Mouse (Mus musculus): ENCODE data around the gene Gpc6.

Gpc6 gene

DNA sequence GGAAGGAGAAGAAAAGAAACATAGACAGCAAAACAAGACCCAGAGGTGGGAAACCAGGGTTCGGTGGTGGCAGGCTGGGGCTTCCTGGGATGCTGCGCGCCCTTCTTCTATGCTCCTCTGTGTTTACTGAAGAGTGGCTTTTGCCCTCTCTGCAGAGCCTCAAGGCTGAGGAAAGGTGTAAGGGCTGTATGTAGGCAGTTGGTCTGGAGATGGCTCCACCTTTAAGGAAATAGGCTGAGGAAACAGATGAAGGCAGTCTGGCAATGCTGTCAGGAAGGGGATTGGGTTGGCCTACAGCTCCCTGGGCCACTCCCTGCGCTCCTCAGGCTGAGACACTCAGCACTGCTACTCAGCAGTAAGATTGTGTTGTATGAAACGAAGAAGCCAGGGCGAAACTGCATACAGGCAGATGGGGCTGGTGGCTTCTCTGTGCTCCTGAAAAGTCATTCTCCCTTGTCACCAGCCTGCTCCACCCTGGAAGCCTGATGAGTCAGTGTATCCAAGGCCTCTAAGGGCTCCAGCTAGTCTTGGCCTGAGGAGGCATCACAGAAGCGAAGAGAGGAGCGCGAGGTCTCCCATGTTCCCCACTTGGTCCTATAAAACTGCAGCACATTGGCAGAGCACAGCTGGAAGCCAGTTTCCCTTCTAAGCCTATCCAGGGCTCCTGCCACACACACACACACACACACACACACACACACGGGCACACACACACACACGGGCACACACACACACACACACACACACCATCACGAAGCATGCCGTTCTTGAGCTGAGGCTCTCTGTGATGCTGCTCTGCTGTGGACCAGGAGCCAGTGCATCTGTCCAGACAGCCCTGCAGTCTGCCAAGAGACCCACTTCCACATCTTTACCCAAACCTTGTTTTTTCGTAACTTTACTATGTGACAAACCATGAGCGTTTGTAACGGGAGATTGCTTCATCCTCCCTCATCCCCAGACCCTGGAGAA is 1006.0 kb downstream of the Gpc6 start:
- peak; percentile 21 for DNase-seq (ENCODE audit: low read depth)

DNA sequence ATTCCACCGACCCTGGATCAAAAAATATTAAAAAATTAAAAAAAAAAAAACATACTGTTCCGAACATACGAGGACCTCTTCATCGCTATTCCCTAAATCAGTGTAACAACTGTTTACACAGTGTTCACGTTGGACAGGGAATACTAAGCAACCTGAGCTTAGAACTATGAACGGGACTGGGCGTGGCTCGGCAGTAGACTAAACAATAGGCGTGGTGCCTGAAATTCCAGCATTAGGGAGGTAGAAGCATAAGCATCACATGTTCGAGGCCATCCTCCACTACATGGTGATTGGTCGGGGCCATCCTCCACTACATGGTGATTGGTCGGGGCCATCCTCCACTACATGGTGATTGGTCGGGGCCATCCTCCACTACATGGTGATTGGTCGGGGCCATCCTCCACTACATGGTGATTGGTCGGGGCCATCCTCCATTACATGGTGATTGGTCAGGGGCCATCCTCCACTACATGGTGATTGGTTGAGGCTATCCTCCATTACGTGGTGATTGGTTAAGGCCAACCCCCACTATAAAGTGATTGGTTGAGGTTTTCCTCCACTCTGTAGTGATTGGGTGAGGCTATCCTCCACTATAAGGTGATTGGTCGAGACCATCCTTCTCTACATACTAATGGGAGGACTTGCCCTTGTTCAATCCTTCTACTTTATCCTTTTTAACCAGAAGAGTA is 1007.2 kb downstream of the Gpc6 start:
- no peak for DNase-seq (ENCODE audit: low read depth)

DNA sequence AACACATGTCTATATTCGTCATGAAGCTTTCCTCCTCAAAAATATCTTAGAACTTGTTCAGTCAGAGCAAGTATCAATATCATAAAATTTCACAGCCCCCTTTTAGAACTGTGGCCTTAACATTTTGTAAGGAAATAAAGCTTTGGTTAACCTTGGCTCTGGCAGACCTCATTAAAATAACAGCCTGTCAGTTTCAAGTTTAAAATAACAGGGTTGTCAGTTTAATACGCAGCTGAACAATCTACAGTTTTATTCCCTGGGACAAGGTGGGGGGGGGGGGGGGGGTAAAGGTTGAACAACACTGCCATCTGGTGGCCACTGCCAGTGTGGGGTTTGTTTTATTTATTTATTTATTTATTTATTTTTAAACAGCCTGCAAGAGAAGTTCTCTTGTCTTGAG is 1013.4 kb downstream of the Gpc6 start:
- DNase-seq (ENCODE audit: low read depth) = no peak

- DNase-seq (ENCODE audit: low read depth) = no peak
Measured at GRCm38 (mm10) chr14:117939471-117939870, 1014.4 kb downstream of the Gpc6 start.

DNA sequence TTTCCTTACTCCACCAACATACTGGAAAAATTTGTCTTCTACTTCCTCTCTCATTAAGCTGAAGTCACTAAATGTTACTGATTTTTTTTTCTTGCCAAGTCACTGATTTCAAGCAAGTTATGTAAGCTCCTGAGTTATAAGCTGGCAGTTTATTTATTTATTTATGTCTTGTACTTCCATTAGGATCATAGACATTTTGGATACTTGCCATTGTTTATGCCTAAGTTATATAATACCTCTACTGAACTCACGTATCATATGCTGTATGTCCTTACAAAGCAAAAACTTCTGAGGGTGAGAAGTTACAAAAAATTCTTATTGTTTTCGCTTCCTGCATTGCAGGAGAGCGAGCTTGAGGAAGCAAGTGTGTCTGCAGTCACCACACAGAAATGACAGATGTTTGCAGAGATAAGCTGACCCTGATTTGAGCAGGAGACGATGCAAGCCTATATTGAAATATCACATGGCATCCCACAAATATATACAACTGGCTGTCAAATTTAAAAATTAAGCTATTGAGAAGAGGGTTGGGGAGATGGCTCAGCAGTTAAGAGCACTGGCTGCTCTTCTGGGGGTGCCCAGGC is 1020.9 kb downstream of the Gpc6 start:
- DNase-seq (ENCODE audit: low read depth) = no peak

DNA sequence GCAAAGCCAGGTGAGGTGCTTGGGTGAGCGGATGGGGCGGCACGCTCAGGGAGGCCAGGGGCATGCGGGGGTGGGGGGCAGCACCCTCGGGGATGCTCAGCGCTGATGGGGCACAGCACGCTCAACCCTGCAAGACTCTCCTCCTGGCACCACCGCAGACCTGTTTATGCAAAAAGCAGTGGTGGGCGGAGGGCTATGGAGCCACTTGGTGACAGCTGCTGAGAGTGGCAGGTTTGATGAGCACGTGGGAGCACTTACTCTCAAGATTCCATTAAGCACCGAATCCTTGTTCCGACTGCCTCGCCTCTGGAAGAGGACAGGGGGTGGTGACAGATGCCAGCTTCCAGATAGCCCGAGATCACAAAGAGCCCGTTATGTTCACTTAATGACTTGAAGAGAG is 1026.2 kb downstream of the Gpc6 start:
- DNase-seq (ENCODE audit: low read depth) = no peak

DNA sequence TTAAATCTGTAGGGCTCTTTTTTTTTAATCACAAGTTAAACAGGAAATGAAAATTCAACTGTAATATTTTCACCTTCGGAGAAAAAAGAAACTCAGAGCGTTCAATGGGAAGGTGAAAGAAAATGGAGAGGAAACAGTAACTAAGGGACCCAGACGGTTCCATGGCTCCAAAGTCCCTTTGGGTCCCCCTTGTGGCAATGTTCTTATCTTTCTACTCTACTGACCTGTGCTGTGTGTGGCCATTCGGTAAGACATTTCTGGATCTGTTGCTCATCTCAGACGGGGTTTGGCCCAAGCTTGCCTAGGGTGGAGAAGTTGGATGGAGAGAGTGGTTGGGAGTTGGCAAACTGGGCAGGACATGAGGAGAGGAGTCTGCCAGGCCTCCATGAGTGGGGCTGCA is 1026.6 kb downstream of the Gpc6 start:
- DNase-seq (ENCODE audit: low read depth) = no peak

- DNase-seq (ENCODE audit: low read depth) = no peak
Measured at GRCm38 (mm10) chr14:117956051-117956450, 1030.9 kb downstream of the Gpc6 start.

- DNase-seq (ENCODE audit: low read depth) = no peak
Measured at GRCm38 (mm10) chr14:117958389-117958788, 1033.3 kb downstream of the Gpc6 start.

GRCm38 (mm10) chr14:117961267-117961666 is 1036.2 kb downstream of the Gpc6 start:
- DNase-seq (ENCODE audit: low read depth) = peak; percentile 29

DNA sequence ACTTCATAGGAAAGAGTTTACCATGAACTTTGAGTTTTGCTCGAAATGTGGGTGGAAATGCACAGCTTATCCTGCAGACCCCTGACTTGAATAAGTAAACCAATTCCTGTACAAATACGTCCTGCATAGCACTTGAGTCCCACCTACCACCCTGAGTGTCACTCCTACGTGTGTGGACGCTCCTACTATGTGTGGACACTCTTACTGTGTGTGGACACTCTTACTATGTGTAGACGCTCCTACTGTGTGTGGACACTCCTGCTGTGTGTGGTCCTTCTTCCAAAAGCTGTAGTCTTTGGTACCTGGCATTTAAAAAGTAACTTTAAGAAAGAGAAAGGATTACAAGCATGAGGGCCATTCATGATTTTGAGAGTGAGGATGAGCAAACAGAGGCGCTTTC is 1036.7 kb downstream of the Gpc6 start:
- DNase-seq (ENCODE audit: low read depth) = no peak

DNA sequence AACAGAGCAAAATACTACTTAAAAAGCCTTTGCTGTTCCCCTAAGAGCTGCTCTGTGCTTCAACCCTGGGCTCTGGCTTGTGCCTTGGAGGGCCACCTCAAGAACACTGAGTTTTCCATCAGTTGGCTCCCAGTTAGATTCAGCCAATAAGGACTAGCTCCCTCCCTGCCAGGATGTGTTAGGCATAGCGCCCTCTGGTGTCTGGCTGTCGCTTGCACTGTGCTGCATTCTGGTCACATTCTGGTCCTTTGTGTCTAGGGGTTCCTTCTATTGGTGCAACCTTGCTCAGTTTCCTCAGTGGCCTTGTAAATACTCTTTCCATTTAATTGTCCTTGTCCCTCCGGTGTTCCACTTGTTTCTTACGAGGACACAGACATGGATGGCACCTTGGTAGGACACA is 1037.3 kb downstream of the Gpc6 start:
- no peak for DNase-seq (ENCODE audit: low read depth)

GRCm38 (mm10) chr14:117972576-117972975 is 1047.5 kb downstream of the Gpc6 start:
- no peak for DNase-seq (ENCODE audit: low read depth)

DNA sequence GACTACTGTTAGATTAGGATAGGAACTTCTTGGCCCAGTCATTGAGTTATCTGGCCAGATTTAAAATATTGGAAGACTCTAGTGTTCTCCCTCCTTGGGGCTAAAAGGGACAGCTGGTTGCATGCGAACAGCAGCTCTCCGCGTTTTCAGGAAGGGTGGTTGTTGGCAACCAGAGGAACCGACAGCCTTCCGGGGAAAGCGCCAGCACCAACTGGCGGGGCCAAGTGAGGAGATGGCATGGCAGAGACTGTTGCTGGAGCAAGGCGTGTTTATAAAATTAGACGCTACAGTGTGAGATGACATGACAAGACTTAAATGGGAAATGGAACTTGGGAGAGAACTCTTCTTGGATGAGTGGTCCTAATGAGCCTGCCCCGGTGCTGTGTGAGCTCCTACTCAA is 1056.4 kb downstream of the Gpc6 start:
- DNase-seq (ENCODE audit: low read depth) = no peak

GRCm38 (mm10) chr14:117988444-117988843 is 1063.3 kb downstream of the Gpc6 start:
- DNase-seq (ENCODE audit: low read depth) = no peak

DNA sequence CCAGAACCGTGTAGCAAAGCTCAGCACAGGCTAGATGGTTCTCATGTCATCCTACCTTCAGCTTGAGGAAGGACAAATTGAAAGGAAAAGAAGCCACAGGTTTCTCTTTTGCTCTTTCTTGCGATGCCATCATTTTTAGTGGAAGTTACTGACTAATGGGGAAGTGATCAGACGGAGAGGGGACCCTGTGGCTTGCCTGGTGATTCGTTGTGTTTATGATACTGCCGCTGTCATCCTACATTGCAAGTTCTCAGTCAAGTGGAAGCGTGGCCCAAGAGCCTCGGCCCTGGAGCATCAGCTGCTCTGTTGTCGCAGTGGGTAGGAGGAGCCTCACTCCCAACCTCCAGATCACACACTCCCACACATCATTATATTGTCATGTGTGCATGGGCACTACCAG is 1065.1 kb downstream of the Gpc6 start:
- DNase-seq (ENCODE audit: low read depth) = no peak

GRCm38 (mm10) chr14:117992600-117993256 is 1067.6 kb downstream of the Gpc6 start:
- no peak for DNase-seq (ENCODE audit: low read depth)

DNA sequence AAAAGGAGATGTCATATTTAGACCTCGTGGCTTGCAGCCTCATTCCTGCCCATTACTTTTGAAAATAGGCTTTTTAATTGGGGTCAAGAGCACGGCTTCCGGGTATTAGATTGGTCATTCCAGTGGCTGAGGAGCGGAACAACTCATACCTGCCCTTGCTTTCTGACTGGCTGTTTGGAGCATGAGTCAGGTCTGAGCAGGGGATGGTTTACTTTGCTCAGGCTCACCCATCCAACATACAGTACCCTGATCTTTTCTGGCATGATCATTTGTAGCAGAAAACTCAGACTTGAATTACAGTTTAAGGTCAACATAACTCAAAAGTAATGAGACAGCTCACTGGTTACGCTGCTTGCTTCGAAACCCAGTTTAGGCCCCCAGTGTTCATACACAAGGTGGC is 1068.7 kb downstream of the Gpc6 start:
- DNase-seq (ENCODE audit: low read depth) = no peak

- DNase-seq (ENCODE audit: low read depth) = no peak
Measured at GRCm38 (mm10) chr14:118004434-118004833, 1079.3 kb downstream of the Gpc6 start.

DNA sequence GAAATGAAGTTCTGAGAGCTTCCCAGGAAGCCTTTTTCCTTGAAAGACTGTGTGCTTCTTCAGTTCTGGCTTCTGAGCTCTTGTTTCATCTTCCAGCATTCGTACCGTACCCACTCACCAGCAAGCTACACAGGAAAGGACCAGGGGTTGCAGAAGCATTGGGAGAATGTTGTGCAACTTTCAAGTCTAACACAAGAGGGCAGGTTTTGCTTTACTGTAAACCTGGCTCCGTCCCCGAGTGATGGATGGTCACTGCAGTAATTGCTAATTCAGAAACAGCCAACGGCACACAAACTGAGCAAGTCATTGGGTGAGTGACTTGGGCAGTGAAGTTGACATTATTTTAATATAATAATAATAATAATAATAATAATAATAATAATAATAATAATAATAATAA is 1080.6 kb downstream of the Gpc6 start:
- no peak for DNase-seq (ENCODE audit: low read depth)

DNA sequence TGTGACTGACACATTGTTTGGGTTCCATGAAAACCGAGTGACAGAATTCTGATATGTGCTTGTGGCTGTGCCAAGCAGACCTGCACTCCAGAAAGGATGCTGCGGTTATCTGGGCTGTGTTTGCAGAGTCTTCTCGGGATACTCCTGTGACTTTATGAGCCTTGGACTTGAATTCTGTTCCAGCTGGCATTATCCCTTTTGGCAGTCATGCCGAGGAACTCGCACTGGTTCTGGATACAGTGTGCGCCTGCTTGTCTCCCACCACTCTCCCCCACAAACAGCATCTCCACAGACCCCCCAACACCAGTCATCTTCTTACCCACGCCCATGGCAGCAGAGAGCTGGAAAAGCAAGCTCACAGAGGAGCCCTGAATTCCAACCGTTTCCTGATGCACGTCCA is 1084.4 kb downstream of the Gpc6 start:
- DNase-seq (ENCODE audit: low read depth) = no peak

GRCm38 (mm10) chr14:118013237-118013636 is 1088.1 kb downstream of the Gpc6 start:
- no peak for DNase-seq (ENCODE audit: low read depth)

Measured in fibroblast of lung, adult 2 months (primary cell).